Mouse (Mus musculus) mature B cell (primary cell): ENCODE results near the gene Smg6.
"Not testable (repeated sequence)": the region's sequence is repeated elsewhere in the genome, so short reads cannot be mapped to it uniquely, and the experiment has no call there.

ENCODE experiments used
- in situ Hi-C: fragments of 300-500 bp; cut with MboI; formaldehyde crosslinking; loops from 2 replicates; pipeline ENCODE4 v1.14.3; 2019

Smg6 gene

DNA sequence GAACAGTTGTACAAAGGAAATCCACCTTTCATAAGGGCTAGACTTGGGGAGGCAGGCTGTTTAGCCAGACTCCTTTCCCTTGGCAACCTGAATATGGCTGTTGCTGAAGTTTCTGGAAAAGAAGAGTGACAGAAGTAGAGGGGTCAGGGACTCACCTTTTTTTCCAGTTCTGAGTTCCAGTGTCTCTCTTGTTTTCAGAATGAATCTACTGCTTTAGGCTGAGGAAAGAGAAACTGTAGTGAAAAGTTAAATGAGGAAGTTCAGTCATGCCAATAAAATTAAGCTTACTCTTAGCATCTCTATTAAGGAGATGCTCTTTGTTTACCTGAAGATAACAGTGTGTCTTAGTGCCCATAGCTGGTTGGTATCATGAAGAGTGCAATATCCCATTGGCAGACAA, 69.2 kb downstream of the Smg6 start:
- in situ Hi-C loops: no loop called here

DNA sequence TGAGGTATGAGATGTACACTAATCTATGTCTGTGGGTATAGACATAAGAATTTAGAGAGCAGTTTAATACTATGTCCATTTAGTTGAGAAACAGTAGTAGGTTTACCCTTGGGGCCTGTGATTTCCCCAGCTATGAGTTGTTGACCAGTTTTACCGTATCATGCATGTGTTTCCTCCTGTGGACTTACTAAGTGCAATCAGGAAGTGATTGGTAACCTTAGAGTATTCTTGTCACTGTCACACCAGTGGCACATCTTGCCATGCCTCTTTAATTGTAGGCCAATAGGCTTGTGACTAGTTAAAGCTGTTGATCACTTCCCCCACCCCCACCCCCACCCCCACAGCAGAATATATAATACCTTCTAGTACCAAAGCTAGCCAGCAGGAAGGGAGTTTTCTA, 70.9 kb downstream of the Smg6 start:
- in situ Hi-C loops: no loop called here

DNA sequence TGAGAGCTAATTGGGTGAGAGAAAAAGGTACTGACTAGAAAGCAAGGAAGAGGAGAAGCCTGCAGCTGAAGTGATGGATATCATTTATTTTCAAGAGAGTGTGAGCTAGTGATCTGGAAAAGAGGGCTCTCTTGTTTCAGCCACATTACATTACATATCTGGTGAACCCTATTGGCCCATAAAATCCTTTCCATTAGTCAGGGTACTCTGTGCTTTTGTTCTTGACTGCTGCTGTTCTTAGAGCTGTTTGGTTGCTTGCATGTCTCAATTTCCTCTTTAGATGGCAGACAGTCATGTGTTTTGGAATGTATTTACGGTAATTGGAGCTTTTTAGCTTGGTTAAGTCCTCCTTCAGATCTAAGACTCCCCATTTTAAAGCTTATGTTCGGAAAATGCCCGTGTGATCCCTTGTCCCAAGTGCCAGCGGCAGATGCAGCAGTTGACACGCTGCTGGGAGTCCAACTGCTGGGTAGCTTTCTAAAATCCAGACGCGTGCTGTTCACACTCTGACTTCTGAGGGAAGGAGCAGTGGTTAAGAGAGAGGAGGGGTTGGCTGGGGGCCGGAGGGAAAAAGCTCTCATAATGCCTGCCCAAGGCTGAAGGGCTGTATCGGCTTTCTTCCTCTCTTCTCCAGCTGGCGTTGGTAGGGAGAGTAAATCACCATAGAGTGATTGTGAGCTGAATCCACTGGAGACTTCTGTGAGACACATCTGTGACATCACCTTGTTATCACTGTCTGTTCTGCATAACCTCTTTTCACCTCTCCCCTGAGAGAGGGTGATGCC, 75.4 kb downstream of the Smg6 start:
- in situ Hi-C loops: no loop called here

DNA sequence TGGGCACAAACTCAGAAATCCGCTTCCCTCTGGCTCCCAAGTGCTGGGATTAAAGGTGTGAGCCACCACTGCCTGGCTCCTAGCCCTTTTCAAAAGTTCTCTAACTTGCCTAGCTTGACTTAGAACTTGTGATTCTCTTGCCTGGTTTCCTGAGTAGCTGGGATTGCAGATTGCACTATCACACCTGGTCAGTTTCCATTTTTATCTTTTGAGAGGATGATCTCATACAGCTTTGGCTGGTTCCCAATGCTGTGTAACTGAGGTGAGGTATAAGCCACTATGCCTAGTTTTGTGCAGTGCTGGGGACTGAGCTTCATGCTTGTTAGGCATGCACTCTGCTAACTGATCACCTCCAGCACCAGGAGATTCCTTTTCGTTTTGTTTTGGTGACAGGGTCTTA, 82.6 kb downstream of the Smg6 start:
- in situ Hi-C loops: no loop called here

DNA sequence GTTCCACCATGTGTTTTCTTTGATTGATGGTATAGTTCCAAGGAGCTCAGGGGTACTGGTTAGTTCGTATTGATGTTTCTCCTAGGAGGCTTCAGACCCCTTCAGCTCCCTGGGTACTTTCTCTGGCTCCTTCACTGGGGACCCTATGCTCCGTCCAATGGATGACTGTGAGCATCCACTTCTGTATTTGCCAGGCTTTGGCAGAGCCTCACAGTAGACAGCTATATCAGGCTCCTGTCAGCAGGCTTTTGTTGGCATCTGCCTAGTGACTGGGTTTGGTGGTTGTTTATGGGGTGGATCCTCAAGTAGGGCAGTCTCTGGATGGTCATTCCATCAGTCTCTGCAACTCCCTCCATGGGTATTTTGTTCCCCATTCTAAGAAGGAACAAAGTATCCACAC, 83.9 kb downstream of the Smg6 start:
- in situ Hi-C loops: not testable (repeated sequence)

DNA sequence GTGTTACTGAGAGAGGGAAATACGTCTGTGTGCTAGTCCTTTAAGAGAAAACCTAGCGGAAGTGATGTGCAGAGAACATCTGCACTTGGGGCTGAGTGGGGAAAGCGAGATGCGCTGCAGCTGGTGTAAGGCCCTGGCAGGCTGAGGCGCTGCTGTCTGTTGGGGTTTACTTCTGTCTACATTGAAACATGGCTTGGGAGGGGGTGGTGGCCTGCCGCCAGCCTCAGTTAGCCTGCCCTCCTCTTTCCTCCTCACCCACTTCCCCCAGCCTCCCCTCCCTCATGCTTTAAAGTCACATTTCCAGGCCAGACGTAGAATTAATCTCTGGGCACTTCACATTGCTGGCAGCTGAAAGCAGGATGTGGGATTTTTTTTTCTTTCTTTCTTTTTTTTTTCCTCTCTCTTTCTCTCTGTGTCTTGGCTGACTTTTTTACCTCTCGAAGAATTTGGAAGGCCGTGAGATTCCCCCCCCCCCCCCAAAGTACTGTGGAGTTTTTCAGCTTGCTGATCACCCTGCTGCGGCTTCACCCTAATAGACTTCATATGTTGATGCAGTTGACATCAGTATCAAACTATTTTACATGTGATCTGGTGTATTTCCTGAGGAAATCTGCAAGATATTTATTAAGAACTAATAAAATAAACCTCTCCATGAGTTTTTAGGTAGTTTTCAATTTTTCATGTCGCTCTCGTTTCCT, 87.5 kb downstream of the Smg6 start:
- in situ Hi-C loops: no loop called here

DNA sequence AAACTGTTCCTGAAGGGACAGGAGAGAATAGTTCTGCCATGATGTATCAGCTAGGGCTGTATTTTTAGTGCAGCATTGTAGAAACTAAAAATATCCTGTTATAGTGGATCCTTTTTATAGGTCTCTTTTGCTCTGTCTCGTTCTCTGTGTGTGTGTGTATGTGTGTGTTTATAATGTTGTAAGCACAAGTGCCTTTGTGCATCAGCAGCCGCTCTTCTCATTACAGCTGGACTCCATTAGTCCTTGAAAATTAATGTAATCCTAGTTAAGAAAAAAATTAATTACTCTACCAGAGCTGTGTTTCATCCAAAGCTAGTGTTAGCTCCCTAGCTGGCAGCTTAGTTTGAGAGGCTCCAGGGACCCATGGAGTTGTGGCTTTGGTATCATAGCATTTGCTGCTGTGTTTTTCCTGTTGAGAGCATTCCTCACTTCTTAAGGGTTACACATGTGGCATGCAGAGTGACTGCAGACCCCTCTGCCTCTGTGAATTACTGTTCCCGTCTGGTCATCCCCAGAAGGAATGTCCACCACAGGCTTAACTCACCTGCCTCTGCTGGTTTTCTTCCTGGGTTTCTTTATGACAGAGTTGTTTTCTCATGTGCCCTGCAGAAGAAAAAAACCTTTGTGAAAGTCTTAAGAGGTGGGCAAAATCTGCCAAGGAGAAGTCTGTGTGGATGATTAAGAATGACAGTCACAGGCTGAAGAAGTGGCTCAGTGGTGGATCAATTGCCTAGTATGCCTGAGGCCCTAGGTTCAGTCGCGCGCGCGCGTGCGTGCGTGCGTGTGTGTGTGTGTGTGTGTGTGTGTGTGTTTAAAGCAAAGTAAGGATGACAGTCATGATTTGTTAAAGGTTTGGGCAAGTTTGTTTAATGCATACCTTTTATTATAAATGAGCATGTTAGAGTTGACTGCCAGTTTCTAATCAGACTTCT, 88.4 kb downstream of the Smg6 start:
- in situ Hi-C loops: no loop called here

DNA sequence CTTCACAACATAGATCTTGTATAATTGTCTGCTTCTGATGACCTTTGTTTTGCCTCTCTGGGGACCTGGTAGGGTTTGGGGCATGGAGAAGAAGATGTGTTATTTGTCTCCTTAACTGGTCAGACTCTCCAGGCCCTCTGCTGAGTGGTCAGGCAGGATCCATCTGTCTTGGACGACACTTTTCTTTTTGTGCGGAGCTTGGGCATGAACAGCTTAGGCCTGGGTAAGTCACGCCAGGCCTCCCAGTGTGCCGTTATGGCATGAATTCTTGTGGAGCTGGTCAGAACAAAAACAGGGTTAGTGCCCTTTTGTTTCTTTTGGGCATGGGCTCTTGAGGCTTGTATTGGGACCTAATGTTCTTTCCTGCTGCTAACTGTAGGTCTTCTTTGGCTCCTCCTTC, 89.2 kb downstream of the Smg6 start:
- in situ Hi-C loops: no loop called here

DNA sequence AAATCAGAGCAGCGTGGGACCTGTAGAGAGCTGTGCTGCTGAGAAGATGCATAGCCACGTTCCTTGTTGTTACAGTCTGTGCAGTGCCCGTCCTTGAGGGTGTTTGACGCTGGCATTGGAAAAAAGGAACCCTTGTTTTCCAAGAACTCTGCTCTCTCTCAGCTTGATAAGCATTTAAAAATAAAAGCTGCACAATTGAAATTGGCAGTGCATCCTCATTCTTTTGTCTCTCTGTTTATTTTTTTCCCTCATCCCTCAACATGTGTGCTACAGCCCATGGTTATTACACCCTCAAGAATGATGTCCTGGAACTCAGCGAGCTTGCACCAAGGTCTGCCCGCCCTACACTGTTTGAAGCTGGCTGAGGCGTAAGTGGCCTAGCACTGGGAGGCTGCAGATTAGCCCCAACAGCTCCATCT, 89.8 kb downstream of the Smg6 start:
- in situ Hi-C loops: no loop called here

DNA sequence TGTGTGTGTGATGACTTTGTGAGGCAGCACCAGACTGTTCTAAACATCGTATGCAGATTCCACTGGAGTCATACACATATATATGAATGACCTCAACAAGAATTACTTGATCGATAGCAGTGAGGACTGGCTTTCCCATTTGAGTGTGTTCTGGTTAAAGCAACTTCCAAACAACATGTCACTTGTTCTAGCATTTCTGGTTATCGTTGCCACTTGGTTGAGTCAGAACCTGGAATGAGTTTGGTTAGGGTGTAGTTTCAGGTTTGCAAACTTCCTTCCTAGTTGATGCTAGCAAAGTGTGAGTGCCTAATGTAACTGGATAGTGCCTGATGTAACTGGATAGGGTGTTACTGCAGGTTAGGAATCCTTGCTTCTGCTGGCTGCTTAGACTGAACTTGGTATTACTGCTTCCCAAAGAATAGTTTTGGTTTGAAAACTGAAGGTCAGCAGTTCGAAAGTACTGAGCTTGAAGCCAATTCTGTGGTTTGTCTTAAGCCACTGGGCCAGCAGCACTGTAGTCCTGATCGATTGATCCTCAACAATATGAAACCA, 90.8 kb downstream of the Smg6 start:
- in situ Hi-C loops: no loop called here

DNA sequence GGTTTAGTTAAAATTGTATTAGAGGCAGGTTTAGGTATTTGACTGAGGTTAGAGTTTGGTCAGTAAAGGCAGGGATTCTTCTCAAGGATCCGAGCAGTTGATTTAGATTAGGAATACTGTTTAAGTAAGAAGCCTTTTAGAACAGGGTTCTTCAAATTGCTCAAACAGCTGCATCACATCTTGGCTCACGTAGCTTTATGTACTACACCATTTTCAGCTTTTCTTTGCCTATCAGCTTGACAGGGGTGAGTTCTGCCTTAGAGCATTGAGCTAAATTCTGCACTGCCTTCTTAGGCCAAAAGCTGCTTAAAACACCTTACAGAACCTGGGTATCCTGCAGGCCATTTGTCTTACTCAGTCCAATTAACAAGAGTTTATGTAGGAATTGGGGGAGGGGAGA, 92.2 kb downstream of the Smg6 start:
- in situ Hi-C loops: no loop called here

DNA sequence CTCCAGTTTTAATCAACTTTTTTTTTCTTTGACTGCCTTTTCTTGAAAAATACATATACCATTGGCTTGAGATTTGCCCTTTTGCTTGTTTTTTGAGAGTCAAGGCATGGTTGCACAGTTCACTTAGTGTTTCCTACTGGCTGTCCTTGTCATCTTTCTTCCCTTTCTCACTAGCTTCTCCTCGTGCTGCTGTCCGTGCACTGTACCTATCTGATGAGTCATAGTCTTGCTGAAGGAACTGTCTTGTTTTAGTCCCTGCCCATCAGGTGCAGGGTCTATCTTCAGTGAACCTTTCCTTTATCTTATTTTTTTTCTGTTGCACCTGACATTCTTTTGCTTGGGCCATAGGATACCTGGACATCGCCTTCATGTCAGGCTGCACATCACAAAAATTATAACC, 101.4 kb downstream of the Smg6 start:
- in situ Hi-C loops: no loop called here

DNA sequence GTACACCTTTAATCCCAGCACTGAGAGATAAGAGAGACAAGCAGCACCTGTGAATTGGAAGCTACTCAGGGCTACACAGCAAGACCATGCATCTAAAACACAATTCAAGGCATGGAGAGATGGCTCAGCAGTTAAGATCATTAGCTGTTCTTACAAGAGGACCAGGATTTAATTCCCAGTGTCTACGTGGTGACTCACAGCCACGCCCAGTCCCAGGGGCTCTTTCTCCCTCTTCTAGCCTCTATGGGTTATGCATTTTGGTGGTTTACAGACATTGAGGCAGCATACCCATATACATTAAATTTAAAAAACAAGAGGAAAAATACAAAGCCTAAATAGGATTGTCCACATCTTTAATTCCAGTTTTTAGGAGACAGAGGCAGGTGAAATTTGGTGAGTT, 102.0 kb downstream of the Smg6 start:
- in situ Hi-C loops: no loop called here

DNA sequence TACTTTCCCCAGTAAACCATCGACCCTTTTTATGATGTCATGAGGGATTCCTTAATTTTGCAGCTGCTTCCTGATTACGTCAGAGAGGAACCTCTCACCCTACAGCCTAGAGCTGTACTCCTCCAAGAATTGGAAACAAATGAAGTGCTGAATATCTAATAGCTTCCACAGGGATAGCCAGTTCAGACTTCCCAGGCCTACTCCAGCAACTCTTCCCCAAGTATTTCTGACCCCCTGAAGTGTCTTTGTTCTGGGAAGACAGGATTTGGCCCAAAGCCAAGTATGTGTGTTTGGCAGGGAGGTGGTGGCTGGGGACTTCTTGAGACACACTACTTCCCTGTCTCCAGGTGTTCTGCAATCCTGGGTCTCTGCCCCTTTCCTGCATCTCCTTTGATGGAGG, 105.6 kb downstream of the Smg6 start:
- in situ Hi-C loops: no loop called here

DNA sequence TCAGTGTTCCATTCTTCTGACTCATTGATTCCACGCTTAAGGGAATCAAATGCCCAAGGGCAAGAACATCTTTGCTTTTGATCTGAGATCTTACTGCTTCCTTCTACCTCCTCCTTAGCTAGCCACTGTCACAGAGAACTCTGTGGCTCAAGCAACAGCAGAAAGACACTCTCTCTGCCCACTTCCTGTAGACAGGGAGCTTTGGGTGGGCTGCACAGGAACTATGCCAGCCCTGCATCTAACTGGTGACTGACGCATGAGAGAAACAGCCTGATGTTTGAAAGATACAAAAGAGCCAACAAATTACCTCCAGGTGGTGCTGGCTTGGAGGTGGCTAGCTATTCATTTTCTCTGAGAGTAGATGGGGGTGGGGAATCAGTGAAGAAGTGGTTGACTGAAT, 107.3 kb downstream of the Smg6 start:
- in situ Hi-C loops: no loop called here

DNA sequence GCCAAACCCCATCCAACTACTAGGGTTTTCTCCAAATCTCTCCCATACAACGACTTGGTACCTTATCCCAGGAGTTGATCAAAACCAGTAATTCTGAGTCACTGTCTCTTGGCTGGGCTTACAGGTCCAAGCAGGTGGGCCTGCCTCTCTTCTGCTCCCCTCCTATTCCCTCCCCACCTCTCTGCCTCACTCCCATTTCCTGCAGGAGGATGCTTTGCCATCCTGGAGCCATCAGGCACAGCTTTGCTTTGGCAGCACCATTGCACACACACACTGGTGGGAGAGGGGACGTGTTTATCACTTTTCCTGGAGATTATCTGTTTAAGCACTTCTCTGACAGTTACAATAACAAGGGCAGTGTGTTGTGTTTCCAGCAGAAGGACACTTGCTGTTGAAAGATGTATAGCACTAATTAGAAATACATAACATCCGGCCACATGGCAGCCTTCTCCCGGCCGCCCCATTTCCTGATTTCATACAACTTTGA, 108.0 kb downstream of the Smg6 start:
- in situ Hi-C loops: no loop called here

DNA sequence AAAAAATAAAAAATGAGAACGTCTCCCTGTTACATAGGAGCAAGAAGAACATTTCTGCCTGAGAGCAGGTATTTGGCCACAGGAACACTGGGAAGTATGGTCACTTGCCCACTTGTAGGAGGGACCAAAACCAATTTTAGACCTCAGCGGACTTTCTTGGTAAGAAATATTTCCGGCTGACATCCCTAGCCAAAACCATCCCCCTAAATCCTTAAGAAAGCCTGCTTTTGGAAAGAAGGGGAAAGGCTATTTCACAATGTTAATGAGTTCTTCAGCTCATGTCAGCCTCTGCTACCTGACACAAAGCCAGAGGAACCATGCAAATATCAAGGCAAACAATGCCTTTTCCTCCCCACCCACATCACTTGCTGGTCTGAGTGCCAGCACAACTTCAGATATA, 108.5 kb downstream of the Smg6 start:
- in situ Hi-C loops: no loop called here

DNA sequence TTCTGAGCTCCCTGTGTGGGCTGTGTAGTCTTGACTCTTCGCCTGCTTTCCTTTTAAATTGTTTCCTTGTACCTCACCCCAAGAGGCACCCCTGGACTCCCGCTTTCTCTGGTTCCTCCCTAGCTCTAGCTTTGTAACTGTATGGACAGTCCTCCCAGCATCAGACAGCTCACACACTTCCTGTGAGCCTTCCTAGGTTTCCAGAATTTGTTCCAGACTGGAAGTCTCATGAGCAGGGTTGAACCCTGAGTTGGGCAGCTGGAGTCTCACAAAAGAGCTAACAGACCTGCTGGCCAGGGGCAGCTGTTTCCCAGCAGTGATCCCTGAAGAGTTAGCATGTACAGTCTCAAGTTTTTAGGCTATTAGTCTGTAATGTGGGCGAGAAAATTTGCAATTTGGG, 118.7 kb downstream of the Smg6 start:
- in situ Hi-C loops: no loop called here

DNA sequence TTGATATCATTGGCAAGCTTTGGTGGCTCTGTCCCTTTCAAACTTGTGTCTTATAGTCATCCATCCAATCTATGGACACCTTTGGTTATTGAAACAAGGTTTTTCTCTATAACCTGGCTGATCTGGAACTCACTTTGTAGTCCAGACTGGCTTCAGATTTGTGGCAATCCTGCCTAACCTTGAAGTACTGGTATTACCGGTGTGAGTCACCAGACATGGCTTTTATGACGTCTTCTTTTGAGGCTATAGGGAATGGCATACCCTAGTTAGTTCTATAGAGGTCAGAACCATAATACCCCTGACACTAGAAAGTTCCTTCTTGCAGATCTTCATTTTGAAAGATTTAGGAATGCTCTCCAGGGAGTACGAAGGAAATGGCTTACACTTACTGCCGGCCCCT, 120.2 kb downstream of the Smg6 start:
- in situ Hi-C loops: no loop called here

DNA sequence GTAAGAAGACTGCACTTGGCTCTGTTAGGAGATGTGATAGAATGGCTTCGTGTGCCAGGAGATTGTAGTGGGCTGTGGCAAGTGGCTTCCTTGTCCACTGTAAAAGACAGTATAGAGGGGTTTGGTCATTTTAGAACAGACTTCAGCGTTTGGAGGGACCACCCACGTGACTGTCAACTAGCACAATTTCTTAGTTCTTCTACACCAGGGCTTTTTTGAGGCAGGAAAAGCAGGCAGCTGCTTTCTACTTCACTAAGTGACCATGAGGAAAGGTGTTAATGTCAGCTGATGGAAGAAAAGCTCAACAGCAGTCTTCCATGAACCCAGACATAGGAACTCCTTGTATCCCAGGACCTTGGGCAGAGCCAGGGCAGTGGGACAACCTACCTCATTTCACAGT, 121.0 kb downstream of the Smg6 start:
- in situ Hi-C loops: no loop called here

DNA sequence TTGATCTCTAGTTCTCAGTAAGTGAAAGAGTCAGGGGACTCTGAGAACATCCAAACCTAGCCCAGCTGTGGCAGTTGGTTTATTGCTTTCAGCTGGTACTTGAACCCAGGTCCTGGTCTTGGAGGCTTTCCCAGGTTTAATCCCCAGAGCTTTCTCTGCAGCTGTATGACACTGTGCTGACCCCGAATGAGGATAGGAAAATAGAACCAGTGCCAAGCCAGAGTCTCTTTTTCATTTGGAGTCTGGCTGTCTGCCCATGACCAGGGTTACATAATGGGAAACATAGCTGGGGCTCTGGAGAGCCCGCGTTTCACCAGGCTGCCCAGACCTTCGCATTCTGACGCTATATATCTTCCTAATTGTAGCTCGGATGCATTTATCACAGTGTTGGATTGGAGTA, 121.4 kb downstream of the Smg6 start:
- in situ Hi-C loops: no loop called here

DNA sequence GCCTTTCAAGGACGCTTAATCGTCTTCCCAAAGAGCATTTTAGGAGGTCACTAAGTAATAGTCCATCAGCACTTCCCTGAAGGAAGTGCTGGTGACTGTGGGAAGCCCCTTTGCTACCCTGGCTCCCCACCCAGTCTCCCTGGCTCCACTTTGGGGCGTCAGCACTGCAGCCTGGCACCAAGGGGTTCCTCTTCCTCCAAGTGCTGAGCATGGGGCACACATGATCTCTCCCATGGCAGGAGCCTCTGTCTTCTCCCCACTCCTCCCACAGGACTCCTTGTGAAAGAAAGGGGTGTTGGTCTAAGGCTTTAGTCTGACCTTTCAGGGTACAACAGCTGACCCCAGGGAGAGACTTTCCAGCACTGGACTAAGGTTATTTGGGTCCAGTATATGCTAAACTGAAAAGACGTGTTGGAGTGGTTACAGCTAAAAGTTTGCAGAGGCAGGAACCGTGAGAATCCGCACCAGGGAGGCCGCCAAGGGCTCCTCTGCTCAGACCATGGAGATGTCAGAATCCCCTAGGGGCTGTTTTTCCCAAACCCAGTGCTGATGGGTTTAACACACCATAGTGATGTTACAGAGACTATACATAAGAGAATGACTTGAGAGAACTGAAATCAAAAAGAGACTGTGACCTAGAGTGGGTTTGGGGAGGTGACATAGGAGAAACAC, 122.2 kb downstream of the Smg6 start:
- in situ Hi-C loops: no loop called here
